Mouse (Mus musculus) mature B cell (primary cell): ENCODE data around the gene Chchd1.
"Not testable (repeated sequence)": the region's sequence is repeated elsewhere in the genome, so short reads cannot be mapped to it uniquely, and the experiment has no call there.

Experiments
- in situ Hi-C: fragments of 300-500 bp; cut with MboI; formaldehyde crosslinking; loops from 2 replicates; pipeline ENCODE4 v1.14.3; 2019

The Chchd1 gene

GRCm38 (mm10) chr14:20686576-20686975 lies 16.2 kb upstream of the Chchd1 start:
- in situ Hi-C loops = no loop called here

DNA sequence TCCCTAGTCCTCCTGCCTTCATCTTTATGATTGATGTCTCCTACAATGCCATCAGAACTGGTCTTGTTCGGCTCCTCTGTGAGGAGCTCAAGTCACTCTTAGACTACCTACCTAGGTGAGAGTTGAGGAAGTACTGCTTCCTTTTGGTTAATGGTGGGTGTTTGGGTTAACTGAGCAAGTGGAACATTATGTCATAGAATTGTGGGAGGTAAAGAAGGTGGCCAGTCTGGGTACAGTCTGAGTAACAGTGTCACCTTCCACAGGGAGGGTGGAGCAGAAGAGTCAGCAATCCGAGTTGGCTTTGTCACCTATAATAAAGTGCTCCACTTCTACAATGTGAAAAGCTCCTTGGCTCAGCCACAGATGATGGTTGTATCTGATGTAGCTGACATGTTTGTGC lies 13.8 kb upstream of the Chchd1 start:
- in situ Hi-C loops = no loop called here

GRCm38 (mm10) chr14:20691772-20692171 lies 11.0 kb upstream of the Chchd1 start:
- in situ Hi-C loops = no loop called here

DNA sequence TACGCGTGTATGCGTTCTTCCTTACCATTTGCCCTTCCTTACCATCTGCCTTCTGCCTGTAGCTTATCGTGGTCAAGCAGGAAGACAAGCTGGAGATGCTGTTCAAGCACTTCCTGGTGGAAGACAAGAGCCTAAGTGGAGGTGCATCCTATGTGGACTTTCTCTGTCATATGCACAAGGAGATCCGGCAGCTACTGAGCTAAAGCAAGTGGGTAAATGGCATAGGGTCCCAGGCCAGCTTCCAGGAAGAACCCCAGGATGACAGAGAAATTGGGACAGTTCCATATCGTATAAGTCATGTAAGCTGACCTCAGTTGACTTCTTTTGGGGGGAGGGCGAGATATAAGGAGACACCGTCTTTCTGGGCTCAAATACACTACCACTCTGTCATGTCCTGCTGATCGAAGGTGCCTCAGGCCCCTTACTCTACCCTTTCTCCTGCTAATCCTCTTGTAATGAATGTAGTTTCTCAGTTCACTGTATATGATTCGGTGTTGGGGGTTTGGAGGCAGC lies 9.2 kb upstream of the Chchd1 start:
- in situ Hi-C loops = no loop called here

DNA sequence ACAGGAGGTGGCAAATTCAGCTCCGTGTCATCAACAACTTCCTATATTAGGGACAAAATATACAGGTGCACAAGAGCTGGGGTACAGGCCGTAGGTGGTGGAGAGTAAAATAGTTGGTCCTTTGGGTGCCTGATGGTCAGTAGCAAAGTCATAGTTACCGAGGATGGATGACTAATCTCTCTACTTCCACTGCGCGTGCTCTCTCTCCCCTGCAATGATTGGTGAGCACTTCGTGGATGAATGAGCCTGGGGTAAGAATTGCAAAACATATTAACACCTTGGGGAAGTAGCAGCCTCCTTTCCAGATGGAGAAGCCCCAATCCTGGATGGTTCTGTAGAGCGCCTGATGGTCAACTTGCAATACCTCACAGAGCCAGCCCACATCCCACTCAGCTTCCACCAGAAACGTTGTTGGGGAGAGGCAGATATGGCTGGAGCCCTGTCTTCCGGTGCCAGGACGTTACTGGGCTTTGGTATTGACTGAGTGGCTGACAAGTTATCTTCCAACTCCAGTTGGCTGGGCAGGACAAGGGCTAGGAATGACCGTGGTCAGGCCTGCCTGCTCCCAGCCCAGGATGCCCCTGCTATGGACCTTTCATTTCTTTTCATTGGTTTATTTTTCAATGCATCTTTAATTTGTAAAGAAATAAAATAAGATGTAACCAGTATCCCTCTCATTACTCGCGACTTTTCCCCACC lies 8.5 kb upstream of the Chchd1 start:
- in situ Hi-C loops = no loop called here

DNA sequence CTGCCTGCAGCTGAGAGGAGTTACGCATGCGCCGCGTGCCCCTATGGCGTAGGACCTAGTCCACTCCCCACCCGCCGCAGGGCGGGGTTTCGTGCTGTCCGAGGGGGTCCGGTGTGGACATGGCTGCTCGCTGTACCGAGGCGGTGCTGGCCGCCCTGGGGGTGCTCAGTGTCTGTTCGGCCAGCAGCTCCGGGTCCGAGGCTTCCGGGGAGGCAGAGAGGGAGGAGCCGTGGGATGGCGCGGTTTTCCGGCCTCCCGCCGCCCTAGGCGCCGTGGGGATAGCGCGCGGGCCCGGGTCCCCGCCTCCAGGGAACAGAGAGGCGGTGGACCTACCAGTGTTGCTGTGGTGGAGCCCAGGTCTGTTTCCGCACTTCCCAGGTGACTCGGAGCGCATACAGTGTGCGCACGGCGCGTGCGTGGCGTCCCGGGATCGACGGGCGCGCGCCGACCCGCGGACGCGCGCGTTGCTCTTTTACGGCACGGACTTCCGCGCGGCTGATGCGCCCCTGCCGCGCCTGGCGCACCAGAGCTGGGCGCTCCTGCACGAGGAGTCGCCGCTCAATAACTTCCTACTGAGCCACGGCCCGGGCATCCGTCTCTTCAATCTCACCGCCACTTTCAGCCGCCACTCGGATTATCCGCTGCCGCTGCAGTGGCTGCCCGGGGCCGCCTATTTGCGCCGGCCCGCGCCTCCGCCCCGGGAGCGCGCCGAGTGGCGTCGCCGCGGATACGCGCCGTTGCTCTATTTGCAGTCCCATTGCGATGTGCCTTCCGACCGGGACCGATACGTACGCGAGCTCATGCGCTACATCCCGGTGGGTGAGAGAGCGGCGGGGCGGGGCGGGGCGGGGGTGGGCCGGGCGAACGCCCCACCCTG lies 7.7 kb upstream of the Chchd1 start, which contains the start of gene Fut11:
Gene Fut11 (plus strand): TSS at position 85 of the 877 bp plus-strand sequence.
- in situ Hi-C loops = no loop called here

DNA sequence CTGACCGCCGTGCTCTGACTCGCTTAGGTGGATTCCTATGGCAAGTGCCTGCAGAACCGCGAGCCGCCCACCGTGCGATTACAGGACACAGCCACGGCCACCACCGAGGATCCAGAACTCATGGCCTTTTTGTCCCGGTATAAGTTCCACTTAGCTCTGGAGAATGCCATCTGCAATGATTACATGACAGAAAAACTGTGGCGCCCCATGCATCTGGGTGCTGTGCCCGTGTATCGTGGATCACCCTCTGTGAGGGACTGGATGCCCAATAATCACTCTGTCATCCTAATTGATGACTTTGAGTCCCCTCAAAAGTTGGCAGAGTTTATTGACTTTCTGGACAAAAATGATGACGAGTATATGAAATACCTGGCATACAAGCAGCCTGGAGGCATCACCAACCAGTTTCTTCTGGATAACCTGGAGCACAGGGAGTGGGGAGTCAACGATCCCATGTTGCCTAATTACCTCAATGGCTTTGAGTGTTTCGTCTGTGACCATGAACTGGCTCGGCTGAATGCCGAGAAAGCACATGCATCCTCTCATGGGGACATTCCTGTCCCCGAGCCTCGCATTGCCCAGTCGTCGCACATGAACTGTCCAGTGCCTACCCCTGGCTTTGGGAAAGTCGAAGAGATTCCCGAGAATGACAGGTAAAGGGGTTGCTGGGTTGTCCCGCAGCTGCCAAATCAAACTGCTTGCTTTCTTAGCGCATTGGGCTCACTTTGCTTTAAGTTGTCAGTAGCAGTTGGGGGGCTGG lies 6.9 kb upstream of the Chchd1 start:
- in situ Hi-C loops = no loop called here

- in situ Hi-C loops = no loop called here
Measured at GRCm38 (mm10) chr14:20696986-20697385, 5.8 kb upstream of the Chchd1 start.

GRCm38 (mm10) chr14:20698515-20698914 lies 4.3 kb upstream of the Chchd1 start:
- in situ Hi-C loops = no loop called here

DNA sequence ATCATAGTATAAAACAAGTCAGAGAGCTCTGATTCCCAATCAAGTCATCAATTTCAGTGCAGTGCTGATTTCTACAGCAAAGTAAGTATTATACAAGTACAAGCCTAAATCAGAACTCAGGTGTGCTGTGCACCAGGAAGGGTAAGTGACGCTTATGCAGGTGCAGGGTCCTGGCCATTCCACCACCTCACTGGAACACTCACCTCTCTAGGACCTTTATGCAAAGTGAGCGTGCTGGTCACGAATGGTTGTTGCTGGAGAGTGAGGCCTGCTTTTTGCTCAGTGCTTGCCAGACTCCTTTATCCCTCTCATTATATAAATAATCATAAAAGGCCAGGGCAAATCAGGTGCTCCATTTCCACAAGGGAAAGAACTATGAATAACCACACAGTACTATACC lies 2.4 kb upstream of the Chchd1 start:
- in situ Hi-C loops = no loop called here

- in situ Hi-C loops = no loop called here
Measured at GRCm38 (mm10) chr14:20701554-20701953, 1.3 kb upstream of the Chchd1 start.

DNA sequence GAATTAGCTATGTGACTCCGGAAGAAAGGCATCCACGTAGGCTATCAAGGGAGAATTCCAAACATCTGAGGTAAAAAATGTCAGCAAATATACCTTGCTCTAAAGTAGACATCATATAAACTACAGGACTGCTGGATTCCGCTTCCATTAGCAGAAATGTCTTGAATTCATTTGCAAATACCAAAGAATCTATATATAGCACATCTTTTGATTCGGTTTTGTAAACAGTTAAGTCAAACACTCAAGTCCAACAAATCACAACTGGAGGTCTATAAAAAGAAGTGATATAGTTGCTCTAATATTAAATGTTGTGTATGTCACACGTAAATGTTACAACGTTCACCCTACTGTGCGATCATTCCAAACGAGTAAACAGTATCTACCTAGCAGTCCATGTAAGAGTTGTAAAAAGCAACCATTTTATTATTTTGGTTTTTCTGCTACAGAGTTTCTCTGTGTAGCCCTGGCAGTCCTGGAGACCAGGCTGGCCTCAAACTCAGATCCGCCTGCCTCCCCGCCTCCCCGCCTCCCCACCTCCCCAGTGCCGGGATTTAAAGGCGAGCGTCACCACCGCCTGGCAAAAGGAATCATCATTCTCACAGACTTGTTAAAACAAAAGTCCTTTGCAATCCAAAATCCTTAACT lies 588 bp upstream of the Chchd1 start:
- in situ Hi-C loops = no loop called here

DNA sequence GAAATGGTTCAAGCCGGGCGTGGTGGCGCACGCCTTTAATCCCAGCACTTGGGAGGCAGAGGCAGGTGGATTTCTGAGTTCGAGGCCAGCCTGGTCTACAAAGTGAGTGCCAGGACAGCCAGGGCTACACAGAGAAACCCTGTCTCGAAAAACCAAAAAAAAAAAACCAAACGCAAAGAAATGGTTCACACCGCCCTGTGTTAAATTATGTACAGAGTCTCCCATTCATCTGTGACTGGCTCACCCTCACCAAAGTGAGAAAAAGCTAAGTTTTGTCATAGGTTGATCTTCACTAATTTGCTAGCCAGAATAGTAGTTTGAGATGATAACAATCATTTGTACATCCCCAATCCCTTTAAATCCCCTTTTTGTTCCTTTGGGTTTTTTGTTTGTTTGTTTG lies 655 bp downstream of the Chchd1 start:
- in situ Hi-C loops = not testable (repeated sequence)

DNA sequence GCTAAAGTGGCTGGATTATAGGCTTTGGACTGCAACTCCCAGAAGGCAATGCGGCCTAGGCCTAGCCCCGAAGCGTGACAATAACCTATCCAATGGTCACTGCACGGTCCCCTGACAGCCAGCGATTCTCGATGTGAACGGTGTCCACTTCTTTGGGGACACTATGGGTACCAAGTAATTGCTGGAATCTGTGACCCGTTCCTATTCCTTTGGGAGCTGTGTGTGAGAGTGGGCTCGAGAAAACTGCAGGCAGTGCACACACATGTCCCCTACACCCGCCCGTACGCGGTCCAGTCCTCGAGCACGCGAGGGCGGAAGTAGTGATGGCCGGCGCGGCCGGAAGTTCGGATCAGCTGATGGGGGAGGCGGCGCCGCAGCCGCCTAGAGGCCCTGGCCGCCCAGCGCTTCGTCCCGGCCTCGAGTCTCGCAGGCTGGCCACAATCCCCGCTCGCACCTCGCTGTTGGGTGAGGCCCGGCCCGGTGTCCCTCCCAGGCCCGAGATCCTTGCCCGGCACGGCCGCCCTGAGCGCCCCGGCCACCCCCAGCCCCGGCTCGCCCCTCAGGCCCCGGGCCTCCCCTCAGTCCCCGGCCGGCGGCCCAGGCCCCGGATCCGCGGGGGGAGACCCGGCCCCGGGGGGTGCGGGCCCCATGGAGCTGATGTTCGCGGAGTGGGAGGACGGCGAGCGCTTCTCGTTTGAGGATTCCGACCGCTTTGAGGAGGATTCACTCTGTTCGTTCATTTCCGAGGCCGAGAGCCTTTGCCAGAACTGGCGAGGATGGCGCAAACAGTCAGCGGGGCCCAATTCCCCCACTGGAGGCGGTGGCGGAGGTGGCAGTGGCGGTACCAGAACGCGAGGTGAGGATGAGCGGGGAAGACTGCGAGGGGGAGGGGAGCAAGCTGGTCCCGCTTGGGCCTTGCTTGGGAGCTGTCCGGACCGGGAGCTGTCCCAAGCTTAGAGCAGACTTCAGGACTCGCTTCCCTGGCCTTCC lies 4.7 kb downstream of the Chchd1 start, which contains the start of gene Zswim8:
Gene Zswim8 (plus strand): TSS at position 352 of the 990 bp plus-strand sequence.
- in situ Hi-C loops = no loop called here

GRCm38 (mm10) chr14:20708239-20708638 lies 5.4 kb downstream of the Chchd1 start:
- in situ Hi-C loops = no loop called here

GRCm38 (mm10) chr14:20713832-20714231 lies 11.0 kb downstream of the Chchd1 start:
- in situ Hi-C loops = no loop called here

DNA sequence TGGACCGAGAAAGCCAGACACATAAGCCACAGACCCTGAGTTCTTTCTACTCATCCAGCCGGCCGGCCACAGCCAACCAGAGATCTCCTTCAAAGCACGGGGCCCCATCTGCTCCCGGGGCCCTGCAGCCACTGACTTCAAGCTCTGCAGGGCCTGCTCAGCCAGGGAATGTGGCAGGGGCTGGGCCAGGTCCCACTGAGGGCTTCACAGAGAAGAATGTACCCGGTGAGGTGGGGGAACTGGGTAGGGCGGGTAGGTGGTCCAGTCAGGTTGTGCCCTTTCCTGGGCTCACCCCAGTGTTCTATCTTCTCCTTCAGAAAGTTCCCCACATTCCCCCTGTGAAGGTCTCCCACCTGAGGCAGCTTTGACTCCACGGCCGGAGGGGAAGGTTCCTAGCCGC lies 15.6 kb downstream of the Chchd1 start:
- in situ Hi-C loops = no loop called here

DNA sequence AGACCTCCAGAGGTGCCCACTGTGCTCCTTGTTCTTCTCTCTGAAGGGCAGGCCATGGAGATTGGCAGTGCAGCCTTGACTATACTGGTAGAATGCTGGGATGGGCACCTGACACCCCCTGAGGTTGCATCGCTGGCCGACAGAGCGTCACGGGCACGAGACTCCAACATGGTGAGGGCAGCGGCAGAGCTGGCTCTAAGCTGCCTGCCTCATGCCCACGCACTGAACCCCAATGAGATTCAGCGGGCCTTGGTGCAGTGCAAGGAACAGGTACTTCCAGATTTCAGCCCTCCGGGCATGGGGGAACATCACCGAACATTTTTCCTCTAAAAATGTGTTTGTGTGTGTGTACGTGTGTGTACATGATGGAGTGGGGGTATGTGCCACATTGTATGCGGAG lies 17.0 kb downstream of the Chchd1 start:
- in situ Hi-C loops = no loop called here

- in situ Hi-C loops = no loop called here
Measured at GRCm38 (mm10) chr14:20721371-20721770, 18.6 kb downstream of the Chchd1 start.

DNA sequence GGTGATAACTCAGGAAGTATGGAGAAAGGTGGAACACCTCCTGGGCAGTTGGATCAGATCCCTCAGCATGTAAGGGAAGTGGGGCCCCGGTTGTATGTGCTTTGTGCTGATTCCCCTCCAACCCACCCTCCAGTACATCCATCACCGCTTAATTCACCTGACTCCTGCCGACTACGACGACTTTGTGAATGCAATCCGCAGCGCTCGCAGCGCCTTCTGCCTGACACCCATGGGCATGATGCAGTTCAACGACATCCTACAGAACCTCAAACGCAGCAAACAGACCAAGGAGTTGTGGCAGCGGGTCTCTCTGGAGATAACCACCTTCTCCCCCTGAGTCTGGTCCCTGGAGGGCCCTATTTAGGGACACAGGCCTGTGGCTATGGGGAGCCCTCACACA lies 20.2 kb downstream of the Chchd1 start:
- in situ Hi-C loops = no loop called here
